Mouse (Mus musculus): ENCODE results near the gene Sema3b. TPM values are rescaled to one million over a fixed set of nuclear protein-coding genes. Genes with fewer than 3 reads are reported as not detected.
A peak's percentile ranks its signal among the peaks of the same experiment; 100 is the strongest.

Sema3b gene
- polyA plus RNA-seq, 1 experiment = 4.3 TPM

- H3K27ac ChIP-seq (ENCODE audit: insufficient read depth, low read length) = no peak overlapping the region
- TF ChIP-seq CTCF (IDR thresholded peaks at IDR 0.05; ENCODE audit: extremely low read depth, insufficient read depth, low read length) (peak; percentile 88), POLR2A (IDR thresholded peaks at IDR 0.05; ENCODE audit: extremely low read depth, insufficient read depth, low read length) (no peak)
- H3K4me1 ChIP-seq (ENCODE audit: control insufficient read depth, insufficient read depth, low read length) = no peaks in the 10 kb centered on the region
- no peak overlapping the region for H3K4me3 ChIP-seq (ENCODE audit: insufficient read depth, low read length)
These were observed 36.5 kb upstream of the Sema3b start for GRCm38 (mm10) chr9:107645577-107645976.

DNA sequence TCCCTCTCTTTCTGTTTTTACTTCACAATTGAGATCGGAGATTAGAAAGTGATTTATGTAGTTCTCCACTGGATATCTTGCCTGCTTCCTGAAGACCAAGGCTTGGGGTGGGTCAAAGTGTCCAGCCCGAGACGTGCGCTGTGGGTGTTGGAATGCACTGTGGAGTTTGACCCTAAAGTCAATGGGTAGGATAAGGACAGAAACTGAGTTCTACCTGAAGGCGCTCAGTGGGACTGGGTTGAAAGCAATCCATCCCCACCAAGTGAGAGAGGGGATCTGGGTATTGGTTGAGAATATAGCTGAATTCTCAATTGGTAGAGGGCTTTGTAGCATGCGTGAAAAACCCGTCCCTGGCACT is 36.1 kb upstream of the Sema3b start:
- H3K4me1 ChIP-seq (ENCODE audit: control insufficient read depth, insufficient read depth, low read length) = no peaks in the 10 kb centered on the region
- H3K27ac ChIP-seq (ENCODE audit: insufficient read depth, low read length) = no peak overlapping the region
- no peak overlapping the region; the same call in 1 of the 2 replicates for H3K4me3 ChIP-seq (ENCODE audit: insufficient read depth, low read length)
- TF ChIP-seq CTCF (IDR thresholded peaks at IDR 0.05; ENCODE audit: extremely low read depth, insufficient read depth, low read length) (no peak), POLR2A (IDR thresholded peaks at IDR 0.05; ENCODE audit: extremely low read depth, insufficient read depth, low read length) (no peak)

- peak; percentile 71; the same call in 1 of the 2 replicates for TF ChIP-seq POLR2A (IDR thresholded peaks at IDR 0.05; ENCODE audit: extremely low read depth, insufficient read depth, low read length)
- peak; percentile 75 for TF ChIP-seq CTCF (IDR thresholded peaks at IDR 0.05; ENCODE audit: extremely low read depth, insufficient read depth, low read length)
- peak overlapping the region; percentile 19 for H3K4me3 ChIP-seq (ENCODE audit: insufficient read depth, low read length)
- no peaks in the 10 kb centered on the region for H3K4me1 ChIP-seq (ENCODE audit: control insufficient read depth, insufficient read depth, low read length)
- H3K27ac ChIP-seq (ENCODE audit: insufficient read depth, low read length) = no peak overlapping the region
These were observed 35.6 kb upstream of the Sema3b start for GRCm38 (mm10) chr9:107644495-107645152.

DNA sequence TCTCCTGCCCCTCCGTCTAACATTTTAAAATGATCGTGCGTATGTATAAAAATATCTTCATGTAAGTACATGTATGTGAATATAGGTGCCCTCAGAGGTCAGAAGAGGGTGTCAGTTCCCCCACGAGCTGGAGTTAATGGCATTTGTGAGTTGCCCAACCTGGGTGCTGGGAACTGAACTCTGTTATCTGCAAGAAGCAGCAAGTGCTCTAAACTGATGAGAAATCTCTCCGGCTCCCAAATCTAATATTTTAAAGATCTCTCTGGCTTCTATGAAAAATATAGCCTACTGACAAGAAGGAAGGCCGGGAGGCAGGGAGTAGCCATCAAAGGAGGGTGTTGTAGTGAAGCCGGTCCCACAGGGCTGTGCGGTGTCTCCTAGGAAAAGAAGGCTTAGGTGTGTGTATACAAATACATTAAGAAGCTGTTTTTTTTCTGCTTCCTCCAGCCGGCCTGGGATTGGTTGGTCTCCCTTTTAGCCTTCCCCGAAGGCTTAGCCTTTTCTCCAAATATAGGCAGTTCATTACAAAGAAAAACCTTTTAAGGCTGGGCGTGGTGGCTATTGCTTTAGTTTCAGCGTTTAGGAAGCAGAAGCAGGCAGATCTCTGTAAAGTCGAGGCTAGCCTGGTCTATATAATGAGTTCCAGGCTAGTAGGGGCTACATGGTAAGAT is 34.6 kb upstream of the Sema3b start:
- TF ChIP-seq POLR2A (IDR thresholded peaks at IDR 0.05; ENCODE audit: extremely low read depth, insufficient read depth, low read length) (no peak), CTCF (IDR thresholded peaks at IDR 0.05; ENCODE audit: extremely low read depth, insufficient read depth, low read length) (no peak)
- Histone ChIP-seq H3K4me3 (ENCODE audit: insufficient read depth, low read length) (peak overlapping the region; percentile 19; the same call in 1 of the 2 replicates), H3K27ac (ENCODE audit: insufficient read depth, low read length) (no peak overlapping the region), H3K4me1 (ENCODE audit: control insufficient read depth, insufficient read depth, low read length) (no peaks in the 10 kb centered on the region)

DNA sequence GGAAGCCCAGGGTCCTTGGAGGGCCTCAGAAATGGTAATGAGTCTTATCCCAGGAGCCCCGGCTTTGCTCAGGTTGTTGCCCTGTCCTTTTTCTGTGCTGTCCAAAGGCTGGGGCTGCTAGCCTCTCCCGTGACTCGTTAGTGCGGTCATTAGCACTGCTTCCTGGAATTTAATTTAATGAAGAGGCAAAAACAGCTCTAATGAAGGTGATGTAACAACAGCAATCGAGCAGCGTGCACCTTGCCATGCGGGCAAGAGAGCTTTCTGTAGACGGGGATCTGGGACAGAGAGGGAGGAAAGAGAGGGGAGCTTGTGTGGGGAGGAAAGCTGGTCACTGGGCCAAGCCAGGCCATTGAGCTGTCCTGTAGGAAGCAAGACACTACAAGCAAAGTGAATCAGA is 32.6 kb upstream of the Sema3b start:
- no peak for TF ChIP-seq POLR2A (IDR thresholded peaks at IDR 0.05; ENCODE audit: extremely low read depth, insufficient read depth, low read length)
- Histone ChIP-seq H3K4me3 (ENCODE audit: insufficient read depth, low read length) (no peak overlapping the region), H3K27ac (ENCODE audit: insufficient read depth, low read length) (no peak overlapping the region), H3K4me1 (ENCODE audit: control insufficient read depth, insufficient read depth, low read length) (no peaks in the 10 kb centered on the region)

DNA sequence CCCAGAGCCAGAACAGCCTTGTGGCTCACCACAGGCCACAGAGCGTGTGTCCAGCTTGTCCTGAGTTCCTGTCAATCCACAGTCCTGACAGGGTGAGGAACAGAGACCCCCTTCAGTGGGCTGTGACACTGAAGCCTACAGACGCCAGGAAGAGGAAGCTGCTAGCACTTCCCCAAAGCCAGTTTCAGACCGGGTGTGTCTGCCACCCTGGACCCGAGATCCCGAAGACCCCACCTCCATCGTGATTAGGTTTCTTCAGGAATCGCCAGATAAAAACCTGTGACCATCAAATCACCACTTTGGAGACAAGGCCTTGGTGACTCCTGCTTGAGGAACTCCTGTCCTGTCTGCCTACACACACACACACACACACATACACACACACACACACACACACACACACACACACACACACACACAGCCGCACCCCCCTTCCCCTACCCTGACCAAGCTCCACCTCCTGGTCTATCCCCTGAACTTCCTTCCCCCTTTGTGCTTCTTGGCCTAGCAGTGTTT is 31.3 kb upstream of the Sema3b start:
- TF ChIP-seq CTCF (IDR thresholded peaks at IDR 0.05; ENCODE audit: extremely low read depth, insufficient read depth, low read length) (no peak), POLR2A (IDR thresholded peaks at IDR 0.05; ENCODE audit: extremely low read depth, insufficient read depth, low read length) (no peak)
- Histone ChIP-seq H3K27ac (ENCODE audit: insufficient read depth, low read length) (no peak overlapping the region), H3K4me1 (ENCODE audit: control insufficient read depth, insufficient read depth, low read length) (no peaks in the 10 kb centered on the region), H3K4me3 (ENCODE audit: insufficient read depth, low read length) (no peak overlapping the region)

DNA sequence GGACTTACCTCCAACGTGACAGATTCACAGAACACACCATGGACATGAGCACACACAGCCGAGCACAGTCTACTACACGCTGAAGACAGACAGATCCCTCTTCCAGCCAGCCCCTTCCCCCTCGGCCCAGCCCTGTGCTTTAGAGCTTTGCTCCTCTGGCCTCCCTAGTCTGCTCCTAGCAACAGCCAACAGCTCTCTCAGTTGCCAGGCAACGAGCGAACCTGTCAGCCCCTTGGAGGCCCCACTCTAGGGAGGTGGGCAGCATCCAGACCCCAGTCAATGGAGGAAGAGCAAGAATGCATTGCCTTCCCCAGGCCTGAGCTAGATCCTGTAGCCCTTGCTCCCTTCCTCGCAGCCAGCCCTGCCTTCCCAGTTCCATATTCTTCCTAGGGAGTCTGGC is 28.0 kb upstream of the Sema3b start:
- Histone ChIP-seq H3K4me1 (ENCODE audit: control insufficient read depth, insufficient read depth, low read length) (peaks cover 4% of the 10 kb centered on the region), H3K27ac (ENCODE audit: insufficient read depth, low read length) (no peak overlapping the region)
- no peak for TF ChIP-seq POLR2A (IDR thresholded peaks at IDR 0.05; ENCODE audit: extremely low read depth, insufficient read depth, low read length)
- TF ChIP-seq CTCF (IDR thresholded peaks at IDR 0.05; ENCODE audit: extremely low read depth, insufficient read depth, low read length) = no peak

DNA sequence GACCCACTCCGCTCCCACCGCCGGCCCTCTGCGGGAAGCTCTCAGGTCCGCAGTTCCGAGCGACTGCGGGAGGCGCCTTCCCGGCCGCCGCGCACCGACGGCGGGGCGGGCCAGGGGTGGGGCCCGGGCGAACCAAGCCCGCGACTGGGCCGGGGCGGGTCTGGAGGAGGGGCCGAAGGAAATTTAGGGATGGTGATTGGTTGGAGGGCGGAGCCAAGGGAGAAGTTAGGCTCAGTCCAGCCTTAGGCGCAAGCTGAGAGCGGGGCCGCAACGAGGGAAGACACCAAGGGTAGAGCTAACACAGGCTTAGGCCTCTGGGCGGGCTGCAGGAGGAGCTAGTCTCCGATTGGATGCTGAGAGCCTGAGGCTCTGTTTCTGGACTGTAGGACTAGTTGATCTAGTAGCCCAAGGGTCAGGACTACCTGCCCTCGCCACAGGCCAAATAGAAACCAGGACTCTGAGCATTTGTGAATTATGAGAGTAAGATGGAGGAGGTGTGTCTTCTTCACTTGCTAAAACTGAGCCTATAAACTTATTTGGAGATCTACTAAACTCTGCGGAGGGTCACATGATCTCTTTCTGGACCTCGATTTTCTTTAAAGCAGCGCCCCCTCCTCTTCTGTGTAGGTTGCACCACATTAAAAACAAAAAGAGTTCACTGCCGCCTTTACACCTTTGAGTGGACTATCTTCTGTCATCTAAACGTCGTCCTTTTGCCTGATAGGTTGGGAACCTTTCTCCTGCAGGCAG is 26.4 kb upstream of the Sema3b start, which contains the start of gene Gnai2:
Gene Gnai2, minus strand, starts transcription at position 89 of the 750 bp plus-strand sequence.
- peak within 1 kb of the TSS; percentile 62 for H3K4me3 ChIP-seq (ENCODE audit: insufficient read depth, low read length)
- H3K27ac ChIP-seq (ENCODE audit: insufficient read depth, low read length) = peak within 1 kb of the TSS; percentile 48
- TF ChIP-seq CTCF (IDR thresholded peaks at IDR 0.05; ENCODE audit: extremely low read depth, insufficient read depth, low read length) = no peak
- peak; percentile 93 for TF ChIP-seq POLR2A (IDR thresholded peaks at IDR 0.05; ENCODE audit: extremely low read depth, insufficient read depth, low read length)
- peaks cover 4% of the 10 kb centered on the region for H3K4me1 ChIP-seq (ENCODE audit: control insufficient read depth, insufficient read depth, low read length)

More for the DNA sequence above, 28.0 kb upstream of the Sema3b start:
- H3K4me3 ChIP-seq (ENCODE audit: insufficient read depth, low read length) = no peak overlapping the region

GRCm38 (mm10) chr9:107634406-107635278 is 25.6 kb upstream of the Sema3b start:
- Histone ChIP-seq H3K4me3 (ENCODE audit: insufficient read depth, low read length) (peak overlapping the region; percentile 62), H3K4me1 (ENCODE audit: control insufficient read depth, insufficient read depth, low read length) (peaks cover 4% of the 10 kb centered on the region), H3K27ac (ENCODE audit: insufficient read depth, low read length) (peak overlapping the region; percentile 48)
- TF ChIP-seq POLR2A (IDR thresholded peaks at IDR 0.05; ENCODE audit: extremely low read depth, insufficient read depth, low read length) = no peak

Measured in cortical plate, adult 2 months (tissue).